Mouse (Mus musculus) forebrain, embryonic 13.5 days (tissue): ENCODE results near the gene Arid1b. TPM values are rescaled to one million over a fixed set of nuclear protein-coding genes. Genes with fewer than 3 reads are reported as not detected.

Experiments
- ATAC-seq: fragments of 200-750 bp; cut with Nextera tagmentation; 2 replicates; pipeline ENCODE4 v1.8.0; 2017
- H3K27ac ChIP-seq: fragments of 300-500 bp; sonication (generic); 2 replicates; pipeline ENCODE4 v1.5.1; 2015; ENCODE audit warnings: inconsistent platforms, mild to moderate bottlenecking, moderate library complexity
- H3K27me3 ChIP-seq: fragments of 300-500 bp; sonication (generic); 2 replicates; pipeline ENCODE4 v1.6.1; 2015; ENCODE audit warnings: mild to moderate bottlenecking, inconsistent platforms
- H3K36me3 ChIP-seq: fragments of 300-500 bp; sonication (generic); 2 replicates; pipeline ENCODE4 v1.6.1; 2015; ENCODE audit warnings: mild to moderate bottlenecking, inconsistent platforms; ENCODE audit not compliant: poor library complexity, severe bottlenecking
- H3K4me1 ChIP-seq: fragments of 300-500 bp; sonication (generic); 2 replicates; pipeline ENCODE4 v1.6.1; 2015; ENCODE audit warnings: inconsistent platforms
- H3K4me2 ChIP-seq: fragments of 300-500 bp; sonication (generic); 2 replicates; pipeline ENCODE4 v1.6.1; 2015; ENCODE audit warnings: inconsistent platforms, mild to moderate bottlenecking, moderate library complexity
- H3K4me3 ChIP-seq: fragments of 300-500 bp; sonication (generic); 2 replicates; pipeline ENCODE4 v1.5.1; 2015; ENCODE audit warnings: mild to moderate bottlenecking, inconsistent platforms
- H3K9ac ChIP-seq: fragments of 300-500 bp; sonication (generic); 2 replicates; pipeline ENCODE4 v1.6.1; 2015; ENCODE audit warnings: mild to moderate bottlenecking, inconsistent platforms
- H3K9me3 ChIP-seq: fragments of 300-500 bp; sonication (generic); replicated peaks from 2 replicates; pipeline ENCODE4 v1.6.1; 2016; ENCODE audit warnings: inconsistent platforms
- WGBS: fragments of 180-500 bp; shearing (Covaris S2); methylation state at CpG from one replicate; pipeline ENCODE4 v1.1.7; 2015; 5-methylcytosine and 5-hydroxymethylcytosine counted together
- polyA plus RNA-seq: library from polyadenylated mRNA; unstranded; fragments of >200 nt; fragmentation: Nextera tagmentation; extraction: Ambion mirVana; gene quantifications from 2 replicates; pipeline ENCODE4 v1.2.1, GENCODE M21; 2015

Arid1b gene
- polyA plus RNA-seq, result 11.7 and 12.9 TPM in 2 replicates

GRCm38 (mm10) chr17:4993840-4994503, at the start of gene Arid1b:
Arid1b (plus strand) TSS chr17:4994332.
- Histone ChIP-seq H3K9ac (peak within 1 kb of the TSS; percentile 100), H3K27me3 (peaks cover 6% of the 10 kb centered on the region; the same call in 1 of the 2 replicates), H3K9me3 (no peaks in the 10 kb centered on the region), H3K4me2 (peak within 1 kb of the TSS; percentile 79), H3K36me3 (no peaks in the 10 kb centered on the region), H3K4me1 (peaks cover 38% of the 10 kb centered on the region), H3K27ac (peak within 1 kb of the TSS; percentile 100), H3K4me3 (peak within 1 kb of the TSS; percentile 80)
- WGBS, result under 1% methylated on average over 52 of the region's 58 CpGs
- ATAC-seq, result peak; percentile 72

- H3K4me1 ChIP-seq, result peaks cover 29% of the 10 kb centered on the region
- H3K27ac ChIP-seq, result no peak overlapping the region
- no peak overlapping the region for H3K9ac ChIP-seq
- H3K27me3 ChIP-seq, result peaks cover 46% of the 10 kb centered on the region
- no peak overlapping the region for H3K4me3 ChIP-seq
- H3K36me3 ChIP-seq, result no peaks in the 10 kb centered on the region
- H3K9me3 ChIP-seq, result no peaks in the 10 kb centered on the region
- ATAC-seq, result no peak
- WGBS, result 58% methylated on average over 6 of the region's 6 CpGs
- no peak overlapping the region for H3K4me2 ChIP-seq
These were observed 48.8 kb upstream of the Arid1b start for GRCm38 (mm10) chr17:4945311-4945751.

GRCm38 (mm10) chr17:4945871-4946331, 48.2 kb upstream of the Arid1b start:
- H3K27me3 ChIP-seq, result peaks cover 52% of the 10 kb centered on the region
- H3K9me3 ChIP-seq, result no peaks in the 10 kb centered on the region
- H3K4me2 ChIP-seq, result peak overlapping the region; percentile 35
- H3K9ac ChIP-seq, result no peak overlapping the region; the same call in 1 of the 2 replicates
- 23% methylated on average over 11 of the region's 11 CpGs for WGBS
- no peaks in the 10 kb centered on the region for H3K36me3 ChIP-seq
- H3K27ac ChIP-seq, result no peak overlapping the region
- peaks cover 29% of the 10 kb centered on the region for H3K4me1 ChIP-seq
- H3K4me3 ChIP-seq, result no peak overlapping the region
- ATAC-seq, result 0 out of 2 replicates have a peak, but pooled peaks have one; percentile 19

- WGBS, result 15% methylated on average over 11 of the region's 12 CpGs
- Histone ChIP-seq H3K4me3 (no peak overlapping the region), H3K4me2 (no peak overlapping the region), H3K4me1 (peaks cover 23% of the 10 kb centered on the region), H3K27me3 (peaks cover 54% of the 10 kb centered on the region), H3K36me3 (no peaks in the 10 kb centered on the region), H3K27ac (no peak overlapping the region), H3K9me3 (no peaks in the 10 kb centered on the region), H3K9ac (no peak overlapping the region)
- ATAC-seq, result no peak
These were observed 47.6 kb upstream of the Arid1b start for GRCm38 (mm10) chr17:4946421-4946974.

- peaks cover 56% of the 10 kb centered on the region for H3K27me3 ChIP-seq
- H3K36me3 ChIP-seq, result no peaks in the 10 kb centered on the region
- H3K4me2 ChIP-seq, result no peak overlapping the region
- no peaks in the 10 kb centered on the region for H3K9me3 ChIP-seq
- no peak overlapping the region for H3K27ac ChIP-seq
- no peak overlapping the region for H3K9ac ChIP-seq
- no peak for ATAC-seq
- H3K4me3 ChIP-seq, result no peak overlapping the region
- 38% methylated on average over 3 of the region's 3 CpGs for WGBS
- H3K4me1 ChIP-seq, result peaks cover 21% of the 10 kb centered on the region
These were observed 47.1 kb upstream of the Arid1b start for GRCm38 (mm10) chr17:4947013-4947412.

GRCm38 (mm10) chr17:4947439-4947838, 46.7 kb upstream of the Arid1b start:
- Histone ChIP-seq H3K9me3 (no peaks in the 10 kb centered on the region), H3K4me3 (no peak overlapping the region), H3K4me2 (no peak overlapping the region), H3K27me3 (peaks cover 61% of the 10 kb centered on the region), H3K4me1 (peaks cover 21% of the 10 kb centered on the region), H3K36me3 (no peaks in the 10 kb centered on the region), H3K27ac (no peak overlapping the region), H3K9ac (no peak overlapping the region)
- no peak for ATAC-seq
- WGBS, result 94% methylated on average over 2 of the region's 2 CpGs

GRCm38 (mm10) chr17:4948501-4948900, 45.6 kb upstream of the Arid1b start:
- peaks cover 69% of the 10 kb centered on the region for H3K27me3 ChIP-seq
- H3K36me3 ChIP-seq, result no peaks in the 10 kb centered on the region
- H3K4me1 ChIP-seq, result peaks cover 21% of the 10 kb centered on the region
- H3K4me2 ChIP-seq, result no peak overlapping the region
- no peaks in the 10 kb centered on the region for H3K9me3 ChIP-seq
- no peak for ATAC-seq
- WGBS, result 61% methylated on average over 3 of the region's 3 CpGs
- no peak overlapping the region for H3K9ac ChIP-seq
- H3K27ac ChIP-seq, result no peak overlapping the region
- no peak overlapping the region for H3K4me3 ChIP-seq

- H3K9me3 ChIP-seq, result no peaks in the 10 kb centered on the region
- no peak overlapping the region for H3K4me2 ChIP-seq
- no peak for ATAC-seq
- no peak overlapping the region for H3K4me3 ChIP-seq
- 21% methylated on average over 4 of the region's 4 CpGs for WGBS
- H3K4me1 ChIP-seq, result peaks cover 11% of the 10 kb centered on the region
- H3K9ac ChIP-seq, result no peak overlapping the region
- H3K27ac ChIP-seq, result no peak overlapping the region
- peaks cover 56% of the 10 kb centered on the region for H3K27me3 ChIP-seq
- H3K36me3 ChIP-seq, result no peaks in the 10 kb centered on the region
These were observed 39.7 kb upstream of the Arid1b start for GRCm38 (mm10) chr17:4954431-4954830.

- H3K4me1 ChIP-seq, result peaks cover 7% of the 10 kb centered on the region; the same call in 1 of the 2 replicates
- 75% methylated on average over 10 of the region's 10 CpGs for WGBS
- H3K27ac ChIP-seq, result no peak overlapping the region
- peaks cover 17% of the 10 kb centered on the region for H3K27me3 ChIP-seq
- H3K4me2 ChIP-seq, result no peak overlapping the region
- no peak overlapping the region for H3K9ac ChIP-seq
- no peak overlapping the region for H3K4me3 ChIP-seq
- no peaks in the 10 kb centered on the region for H3K36me3 ChIP-seq
- ATAC-seq, result no peak
- no peaks in the 10 kb centered on the region for H3K9me3 ChIP-seq
These were observed 29.8 kb upstream of the Arid1b start for GRCm38 (mm10) chr17:4964192-4964877.

GRCm38 (mm10) chr17:4967201-4967600, 26.9 kb upstream of the Arid1b start:
- Histone ChIP-seq H3K4me3 (no peak overlapping the region), H3K9me3 (no peaks in the 10 kb centered on the region), H3K4me1 (peaks cover 7% of the 10 kb centered on the region; the same call in 1 of the 2 replicates), H3K27me3 (0 out of 2 replicates have a peak, but pooled peaks cover 5% of the 10 kb centered on the region), H3K9ac (no peak overlapping the region), H3K36me3 (no peaks in the 10 kb centered on the region), H3K4me2 (no peak overlapping the region), H3K27ac (no peak overlapping the region)
- no peak for ATAC-seq
- 63% methylated on average over 4 of the region's 4 CpGs for WGBS

GRCm38 (mm10) chr17:4968035-4968434, 26.1 kb upstream of the Arid1b start:
- no peak for ATAC-seq

GRCm38 (mm10) chr17:4968878-4969277, 25.3 kb upstream of the Arid1b start:
- Histone ChIP-seq H3K4me1 (peaks cover 5% of the 10 kb centered on the region; the same call in 1 of the 2 replicates), H3K9me3 (no peaks in the 10 kb centered on the region), H3K9ac (no peak overlapping the region), H3K4me3 (no peak overlapping the region), H3K4me2 (no peak overlapping the region), H3K27ac (no peak overlapping the region), H3K27me3 (no peaks in the 10 kb centered on the region), H3K36me3 (no peaks in the 10 kb centered on the region)
- ATAC-seq, result no peak
- WGBS, result 97% methylated on average over 5 of the region's 5 CpGs

More at GRCm38 (mm10) chr17:4968035-4968434, 26.1 kb upstream of the Arid1b start:
- Histone ChIP-seq H3K27ac (no peak overlapping the region), H3K4me1 (peaks cover 7% of the 10 kb centered on the region; the same call in 1 of the 2 replicates), H3K4me2 (no peak overlapping the region), H3K27me3 (0 out of 2 replicates have a peak, but pooled peaks cover 2% of the 10 kb centered on the region), H3K9ac (no peak overlapping the region), H3K9me3 (no peaks in the 10 kb centered on the region), H3K4me3 (no peak overlapping the region), H3K36me3 (no peaks in the 10 kb centered on the region)
- WGBS, result 94% methylated on average over 3 of the region's 3 CpGs
